Comparison of ENCODE assay signal across 20 mouse cellular contexts in the genomic region with DNA sequence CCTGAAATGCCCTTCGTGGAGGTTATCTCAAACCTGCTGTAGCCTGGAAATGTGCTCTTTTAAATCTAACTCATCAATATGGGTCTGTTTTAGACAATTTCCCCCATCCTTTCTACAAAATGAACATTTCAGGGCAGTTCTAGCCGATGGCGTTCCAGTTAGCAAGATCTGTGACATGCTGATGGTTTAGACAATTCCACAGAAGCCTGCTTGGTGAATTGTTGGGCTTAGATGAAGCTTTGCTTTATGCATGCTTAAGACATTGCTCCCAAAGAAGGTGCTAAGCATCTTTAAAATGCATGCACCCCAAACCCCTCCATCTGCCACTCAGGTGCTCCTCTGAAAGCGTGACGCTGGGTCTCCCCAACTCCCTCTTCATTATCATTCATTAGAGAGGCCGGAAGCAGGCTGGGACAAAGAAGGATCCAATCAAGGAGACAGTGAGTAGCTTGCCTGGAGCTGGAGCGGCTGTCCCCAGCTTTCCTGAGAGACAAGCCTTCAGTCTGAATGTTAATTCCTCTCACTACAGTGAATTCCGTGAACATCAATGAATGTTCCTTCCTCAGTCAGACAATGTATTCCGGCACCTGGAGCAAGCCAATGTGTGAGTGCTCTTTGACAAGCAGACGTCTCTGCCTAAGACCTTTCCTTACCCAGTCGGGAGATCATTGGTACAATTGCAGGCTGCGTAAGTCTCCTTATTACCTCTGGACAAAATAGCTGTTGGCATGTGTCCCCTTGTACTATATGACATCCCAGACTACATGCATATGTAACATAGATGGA.
DNase-seq lines count a peak whose midpoint lies in the region; ATAC-seq lines count a peak whose summit lies in the region.
"Had no signal": no experiment of that assay in that cellular context is flagged by ENCODE, and none has a peak within 500 bp of the region (broad histone marks: within the 10 kb centered on the region; RNA-seq: fewer than 3 reads in every experiment).

No protein-coding gene starts in this region.

- no peaks in the 10 kb centered on the region for H3K27me3 ChIP-seq in midbrain, embryonic 11.5 days (ENCODE audit: control insufficient read depth, insufficient read depth, low read length)
- no peaks in the 10 kb centered on the region for H3K27me3 ChIP-seq in midbrain, embryonic 10.5 days (ENCODE audit: low read depth, poor library complexity, severe bottlenecking)
- H3K27me3 ChIP-seq in forebrain, embryonic 14.5 days (replicated peaks; ENCODE audit: control insufficient read depth, insufficient read depth, low read length), result no peaks in the 10 kb centered on the region
- H3K27me3 ChIP-seq in midbrain, embryonic 12.5 days, result no peaks in the 10 kb centered on the region; the same call in 1 of the 2 replicates
- H3K27me3 ChIP-seq: embryonic facial prominence, embryonic 13.5 days; liver, embryonic 13.5 days had no signal

- no peak for ATAC-seq in midbrain, embryonic 11.5 days (ENCODE audit: low FRiP score)
- peak; percentile 73; the same call in 1 of the 2 replicates for ATAC-seq in forebrain, embryonic 14.5 days
- no peak for ATAC-seq in midbrain, embryonic 12.5 days (ENCODE audit: low FRiP score, low read depth)
- no peak for ATAC-seq in cerebellum, adult (ENCODE audit: insufficient number of reproducible peaks, low FRiP score, low TSS enrichment)
- ATAC-seq: intestine, embryonic 16.5 days had no signal

- no peaks in the 10 kb centered on the region for H3K9me3 ChIP-seq in midbrain, embryonic 11.5 days (ENCODE audit: control insufficient read depth, low read length)
- no peaks in the 10 kb centered on the region for H3K9me3 ChIP-seq in midbrain, embryonic 10.5 days (replicated peaks)
- H3K9me3 ChIP-seq in forebrain, embryonic 14.5 days (replicated peaks; ENCODE audit: control insufficient read depth, low read length), result no peaks in the 10 kb centered on the region
- no peaks in the 10 kb centered on the region for H3K9me3 ChIP-seq in midbrain, embryonic 12.5 days
- H3K9me3 ChIP-seq: embryonic facial prominence, embryonic 13.5 days; limb, embryonic 13.5 days; liver, embryonic 13.5 days had no signal

- H3K27ac ChIP-seq in midbrain, embryonic 11.5 days (ENCODE audit: low read depth, low read length), result no peak overlapping the region
- no peak overlapping the region; the same call in 1 of the 2 replicates for H3K27ac ChIP-seq in midbrain, embryonic 10.5 days (replicated peaks)
- 0 out of 2 replicates have a peak overlapping the region, but pooled peaks have one; percentile 1 for H3K27ac ChIP-seq in forebrain, embryonic 14.5 days (ENCODE audit: low read depth, low read length)
- peak overlapping the region; percentile 30; the same call in 1 of the 2 replicates for H3K27ac ChIP-seq in midbrain, embryonic 12.5 days (replicated peaks)
- H3K27ac ChIP-seq: embryonic facial prominence, embryonic 13.5 days; heart, adult 2 months; limb, embryonic 13.5 days; liver, embryonic 13.5 days had no signal

- no peaks in the 10 kb centered on the region for H3K4me1 ChIP-seq in midbrain, embryonic 11.5 days (ENCODE audit: control insufficient read depth, insufficient read depth, low read length)
- H3K4me1 ChIP-seq in midbrain, embryonic 10.5 days, result peaks cover 4% of the 10 kb centered on the region; the same call in 1 of the 2 replicates
- no peaks in the 10 kb centered on the region for H3K4me1 ChIP-seq in forebrain, embryonic 14.5 days (ENCODE audit: control insufficient read depth, insufficient read depth, low read length)
- peaks cover 3% of the 10 kb centered on the region; the same call in 1 of the 2 replicates for H3K4me1 ChIP-seq in midbrain, embryonic 12.5 days
- H3K4me1 ChIP-seq: liver, embryonic 13.5 days had no signal

- no peak overlapping the region for H3K9ac ChIP-seq in midbrain, embryonic 11.5 days (ENCODE audit: low read length)
- H3K9ac ChIP-seq in forebrain, embryonic 14.5 days (ENCODE audit: low read length), result no peak overlapping the region
- H3K9ac ChIP-seq in midbrain, embryonic 12.5 days (replicated peaks), result no peak overlapping the region
- H3K9ac ChIP-seq: embryonic facial prominence, embryonic 13.5 days; limb, embryonic 13.5 days; liver, embryonic 13.5 days; lung, embryonic 14.5 days had no signal

- no peak overlapping the region for H3K4me3 ChIP-seq in midbrain, embryonic 11.5 days (ENCODE audit: low read depth, low read length)
- no peak overlapping the region for H3K4me3 ChIP-seq in midbrain, embryonic 10.5 days
- H3K4me3 ChIP-seq in forebrain, embryonic 14.5 days (ENCODE audit: low read depth, low read length), result no peak overlapping the region
- no peak overlapping the region for H3K4me3 ChIP-seq in midbrain, embryonic 12.5 days
- H3K4me3 ChIP-seq: embryonic facial prominence, embryonic 13.5 days; heart, adult 2 months; limb, embryonic 13.5 days; liver, embryonic 13.5 days had no signal

- H3K4me2 ChIP-seq in midbrain, embryonic 11.5 days, result no peak overlapping the region
- no peak overlapping the region for H3K4me2 ChIP-seq in forebrain, embryonic 14.5 days (ENCODE audit: low read length)
- H3K4me2 ChIP-seq in midbrain, embryonic 12.5 days (replicated peaks), result no peak overlapping the region
- H3K4me2 ChIP-seq: embryonic facial prominence, embryonic 13.5 days; limb, embryonic 13.5 days; liver, embryonic 13.5 days; lung, embryonic 14.5 days had no signal

- 61% methylated on average over 12 of the region's 12 CpGs for WGBS in midbrain, embryonic 11.5 days
- WGBS in midbrain, embryonic 10.5 days, result 62% methylated on average over 12 of the region's 12 CpGs
- 42% methylated on average over 12 of the region's 12 CpGs for WGBS in forebrain, embryonic 14.5 days
- 54% methylated on average over 12 of the region's 12 CpGs for WGBS in midbrain, embryonic 12.5 days

- H3K36me3 ChIP-seq in midbrain, embryonic 11.5 days (ENCODE audit: control insufficient read depth, insufficient read depth, low read length), result no peaks in the 10 kb centered on the region
- H3K36me3 ChIP-seq in midbrain, embryonic 10.5 days, result no peaks in the 10 kb centered on the region
- H3K36me3 ChIP-seq in forebrain, embryonic 14.5 days (ENCODE audit: control insufficient read depth, insufficient read depth, low read length), result no peaks in the 10 kb centered on the region
- no peaks in the 10 kb centered on the region for H3K36me3 ChIP-seq in midbrain, embryonic 12.5 days
- H3K36me3 ChIP-seq: embryonic facial prominence, embryonic 13.5 days; limb, embryonic 13.5 days; liver, embryonic 13.5 days had no signal

- DNase-seq in midbrain, embryonic 11.5 days (ENCODE audit: low spot score, missing footprints), result peak; percentile 81
- DNase-seq in midbrain, embryonic 10.5 days (ENCODE audit: low spot score), result no peak
- DNase-seq in forebrain, embryonic 14.5 days (ENCODE audit: low spot score), result peak; percentile 43
- no peak for DNase-seq in spleen, postnatal 36 days (ENCODE audit: low spot score in 2 of 2)
- DNase-seq in thymus, postnatal 36 days, result no peak
- DNase-seq: adrenal gland, postnatal 10 days; cerebellum, adult 11 months; gastrocnemius, postnatal 14 days; heart, adult 2 months; heart, postnatal 4 days; kidney, postnatal 4 days; layer of hippocampus, adult 9-11 months; liver, embryonic 13.5 days; lung, embryonic 14.5 days; lung, postnatal 36 days had no signal

Comparison
In these comparisons a context has a peak if more than half of its experiments do, and no peak if none do; other contexts are left out.
1. DNase-seq: peak in midbrain, embryonic 11.5 days (single experiment) and forebrain, embryonic 14.5 days (single experiment); none in midbrain, embryonic 10.5 days (single experiment), spleen, postnatal 36 days (0 of 2) and thymus, postnatal 36 days (0 of 2).
2. H3K27ac ChIP-seq: peak in forebrain, embryonic 14.5 days (single experiment) and midbrain, embryonic 12.5 days (single experiment); none in midbrain, embryonic 11.5 days (single experiment) and midbrain, embryonic 10.5 days (single experiment).